In the genomic region with DNA sequence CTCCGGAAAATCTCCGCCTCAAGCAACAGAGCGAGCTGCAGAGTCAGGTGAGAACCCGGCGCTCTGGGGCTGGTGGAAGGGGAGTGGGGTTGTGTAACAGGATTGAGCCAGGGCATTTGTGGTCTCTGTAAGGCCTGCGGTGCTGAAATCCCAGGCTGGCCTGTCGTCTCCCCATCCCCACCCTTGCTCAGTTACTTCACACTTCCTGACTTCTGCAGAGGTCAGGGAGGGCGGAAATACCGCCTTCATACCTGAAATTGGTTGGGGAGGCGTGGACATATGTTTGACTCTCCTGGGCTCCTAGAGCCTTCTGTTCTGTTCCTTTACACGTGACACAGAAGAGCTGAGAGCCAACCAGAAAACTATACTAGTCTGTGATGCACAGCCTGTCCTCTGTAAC, we compare ENCODE assay signal across 11 mouse cellular contexts. TPM values are rescaled to one million over a fixed set of nuclear protein-coding genes. Genes with fewer than 3 reads are reported as not detected.
DNase-seq lines count a peak whose midpoint lies in the region; ATAC-seq and TF ChIP-seq lines count a peak whose summit lies in the region.
"Had no signal": no experiment of that assay in that cellular context is flagged by ENCODE, and none has a peak within 500 bp of the region (broad histone marks: within the 10 kb centered on the region; RNA-seq: fewer than 3 reads in every experiment).

No protein-coding gene starts in this region.

- peaks cover 94% of the 10 kb centered on the region for H3K4me1 ChIP-seq in heart, embryonic 13.5 days
- H3K4me1 ChIP-seq in E14TG2a.4 (replicated peaks; ENCODE audit: low read depth, low read length): peaks cover 100% of the 10 kb centered on the region
- H3K4me1 ChIP-seq in embryonic facial prominence, embryonic 13.5 days: peaks cover 80% of the 10 kb centered on the region

- DNase-seq in heart, adult 8-10 months (ENCODE audit: low spot score): no peak
- no peak for DNase-seq in layer of hippocampus, adult 8-10 months (ENCODE audit: low spot score in 2 of 2)
- no peak for DNase-seq in thymus, postnatal 4 days
- no peak for DNase-seq in neural tube, embryonic 10.5 days (ENCODE audit: extremely low spot score, low spot score)
- DNase-seq: gastrocnemius, postnatal 25 days had no signal

- H3K27me3 ChIP-seq in heart, embryonic 13.5 days (replicated peaks): no peaks in the 10 kb centered on the region
- H3K27me3 ChIP-seq in E14TG2a.4 (ENCODE audit: insufficient read depth, low read length): no peaks in the 10 kb centered on the region
- H3K27me3 ChIP-seq in embryonic facial prominence, embryonic 13.5 days: no peaks in the 10 kb centered on the region
- H3K27me3 ChIP-seq: megakaryocyte, embryonic 14.5 days had no signal

- no peak for TF ChIP-seq CTCF in E14TG2a.4 (conservative IDR thresholded peaks at IDR 0.05; ENCODE audit: low read length)

- no peak overlapping the region for H3K4me3 ChIP-seq in heart, embryonic 13.5 days
- H3K4me3 ChIP-seq in E14TG2a.4 (replicated peaks; ENCODE audit: low read length): peak overlapping the region; percentile 47
- H3K4me3 ChIP-seq in embryonic facial prominence, embryonic 13.5 days: no peak overlapping the region
- H3K4me3 ChIP-seq: megakaryocyte, embryonic 14.5 days had no signal

- WGBS in heart, embryonic 13.5 days: 72% methylated on average over 11 of the region's 11 CpGs
- WGBS in embryonic facial prominence, embryonic 13.5 days: 51% methylated on average over 11 of the region's 11 CpGs

- H3K9ac ChIP-seq in heart, embryonic 13.5 days: peak overlapping the region; percentile 52
- peak overlapping the region; percentile 44; the same call in 1 of the 2 replicates for H3K9ac ChIP-seq in embryonic facial prominence, embryonic 13.5 days

- H3K27ac ChIP-seq in heart, embryonic 13.5 days (replicated peaks): no peak overlapping the region
- peak overlapping the region; percentile 58 for H3K27ac ChIP-seq in embryonic facial prominence, embryonic 13.5 days

- no peak for ATAC-seq in heart, embryonic 13.5 days (ENCODE audit: extremely low read depth, insufficient number of reproducible peaks, low FRiP score, low TSS enrichment)
- ATAC-seq in embryonic facial prominence, embryonic 13.5 days (ENCODE audit: insufficient number of reproducible peaks, insufficient read depth, low FRiP score, low TSS enrichment, low read depth): no peak
- ATAC-seq in megakaryocyte, adult 5-6 weeks (ENCODE audit: poor library complexity, severe bottlenecking): peak; percentile 92
- ATAC-seq: inflammation-experienced regulatory T-cells, adult 6 months had no signal

- no peak overlapping the region for H3K4me2 ChIP-seq in heart, embryonic 13.5 days
- no peak overlapping the region for H3K4me2 ChIP-seq in embryonic facial prominence, embryonic 13.5 days

- H3K9me3 ChIP-seq in heart, embryonic 13.5 days: no peaks in the 10 kb centered on the region
- H3K9me3 ChIP-seq in E14TG2a.4 (ENCODE audit: low read length): no peaks in the 10 kb centered on the region
- no peaks in the 10 kb centered on the region for H3K9me3 ChIP-seq in embryonic facial prominence, embryonic 13.5 days
- H3K9me3 ChIP-seq: megakaryocyte, embryonic 14.5 days had no signal

- H3K36me3 ChIP-seq in heart, embryonic 13.5 days: peaks cover 66% of the 10 kb centered on the region
- peaks cover 99% of the 10 kb centered on the region for H3K36me3 ChIP-seq in E14TG2a.4 (ENCODE audit: insufficient read depth, low read length)
- H3K36me3 ChIP-seq in embryonic facial prominence, embryonic 13.5 days: peaks cover 75% of the 10 kb centered on the region

RNA-seq across cellular contexts. Expression of a gene that starts 16.9 kb away (rescaled TPM):
- 45.1 and 46.0 TPM in 2 replicates for polyA plus RNA-seq in heart, embryonic 13.5 days (2015; fragmentation: Nextera tagmentation; extraction: Ambion mirVana)
- total RNA-seq in heart, adult 8-10 months (2022): 10 to 100 TPM; 20.1 to 32.0 (median 25.8) TPM
- 122 and 131 TPM in 2 replicates for polyA plus RNA-seq in embryonic facial prominence, embryonic 13.5 days (2015; fragmentation: Nextera tagmentation; extraction: Ambion mirVana)
- total RNA-seq in megakaryocyte, adult 5-6 weeks (2015): 121 and 128 TPM in 2 replicates
- total RNA-seq in megakaryocyte, adult 5-6 weeks (2017): 315 and 351 TPM in 2 replicates
- 100 to 1,000 TPM; 102 to 109 (median 104) TPM for total RNA-seq in layer of hippocampus, adult 8-10 months (2022)

RNA-seq across cellular contexts. Expression of a gene that starts 24.8 kb away (rescaled TPM):
- 5.1 and 5.5 TPM in 2 replicates for polyA plus RNA-seq in heart, embryonic 13.5 days (2015; fragmentation: Nextera tagmentation; extraction: Ambion mirVana)
- total RNA-seq in heart, adult 8-10 months (2022): 1 to 10 TPM in 1 of 4 experiments, under 1 TPM in 3; 0.22 to 1.7 (median 0.51) TPM
- polyA plus RNA-seq in embryonic facial prominence, embryonic 13.5 days (2015; fragmentation: Nextera tagmentation; extraction: Ambion mirVana): 10.5 and 11.8 TPM in 2 replicates
- 2.3 and 2.5 TPM in 2 replicates for total RNA-seq in megakaryocyte, adult 5-6 weeks (2015)
- total RNA-seq in megakaryocyte, adult 5-6 weeks (2017): 0.33 and 0.45 TPM in 2 replicates
- 10 to 100 TPM; 58.6 to 70.2 (median 68.1) TPM for total RNA-seq in layer of hippocampus, adult 8-10 months (2022)

RNA-seq across cellular contexts. Expression of a gene that starts 33.5 kb away (rescaled TPM):
- 376 and 393 TPM in 2 replicates for polyA plus RNA-seq in heart, embryonic 13.5 days (2015; fragmentation: Nextera tagmentation; extraction: Ambion mirVana)
- 100 to 1,000 TPM; 425 to 610 (median 521) TPM for total RNA-seq in heart, adult 8-10 months (2022)
- 596 and 632 TPM in 2 replicates for polyA plus RNA-seq in embryonic facial prominence, embryonic 13.5 days (2015; fragmentation: Nextera tagmentation; extraction: Ambion mirVana)
- 1,123 and 1,179 TPM in 2 replicates for total RNA-seq in megakaryocyte, adult 5-6 weeks (2015)
- 895 and 904 TPM in 2 replicates for total RNA-seq in megakaryocyte, adult 5-6 weeks (2017)
- 100 to 1,000 TPM; 304 to 481 (median 389) TPM for total RNA-seq in layer of hippocampus, adult 8-10 months (2022)

RNA-seq across cellular contexts. Expression of a gene that starts 40.0 kb away (rescaled TPM):
- not detected in 2 replicates for polyA plus RNA-seq in heart, embryonic 13.5 days (2015; fragmentation: Nextera tagmentation; extraction: Ambion mirVana)
- total RNA-seq in heart, adult 8-10 months (2022): not detected
- 0.62 and 0.84 TPM in 2 replicates for polyA plus RNA-seq in embryonic facial prominence, embryonic 13.5 days (2015; fragmentation: Nextera tagmentation; extraction: Ambion mirVana)
- total RNA-seq in megakaryocyte, adult 5-6 weeks (2015): not detected in 2 replicates
- not detected in 2 replicates for total RNA-seq in megakaryocyte, adult 5-6 weeks (2017)
- total RNA-seq in layer of hippocampus, adult 8-10 months (2022): 1 to 10 TPM in 1 of 4 experiments, under 1 TPM in 2, not detected in 1; 0.93 to 1.4 (median 0.98) TPM
- total RNA-seq: gastrocnemius, postnatal 25 days had no signal

RNA-seq across cellular contexts. Expression of a gene that starts 49.4 kb away (rescaled TPM):
- 10.2 and 10.5 TPM in 2 replicates for polyA plus RNA-seq in heart, embryonic 13.5 days (2015; fragmentation: Nextera tagmentation; extraction: Ambion mirVana)
- 1 to 10 TPM; 6.1 to 7.1 (median 6.3) TPM for total RNA-seq in heart, adult 8-10 months (2022)
- 22.5 and 23.3 TPM in 2 replicates for polyA plus RNA-seq in embryonic facial prominence, embryonic 13.5 days (2015; fragmentation: Nextera tagmentation; extraction: Ambion mirVana)
- 11.1 and 11.8 TPM in 2 replicates for total RNA-seq in megakaryocyte, adult 5-6 weeks (2015)
- total RNA-seq in megakaryocyte, adult 5-6 weeks (2017): 21.0 and 22.4 TPM in 2 replicates
- total RNA-seq in layer of hippocampus, adult 8-10 months (2022): 10 to 100 TPM; 18.6 to 22.2 (median 20.6) TPM

Comparison
In these comparisons a context has a peak if more than half of its experiments do, and no peak if none do; other contexts are left out.
1. RNA of a gene that starts 24.8 kb away (total RNA-seq): 58.6 to 70.2 TPM in layer of hippocampus, adult 8-10 months; 0.33 to 2.5 TPM in megakaryocyte, adult 5-6 weeks and 0.22 to 1.7 TPM in heart, adult 8-10 months; every median in the first group is over 10 times any median in the second.